In the genomic region with DNA sequence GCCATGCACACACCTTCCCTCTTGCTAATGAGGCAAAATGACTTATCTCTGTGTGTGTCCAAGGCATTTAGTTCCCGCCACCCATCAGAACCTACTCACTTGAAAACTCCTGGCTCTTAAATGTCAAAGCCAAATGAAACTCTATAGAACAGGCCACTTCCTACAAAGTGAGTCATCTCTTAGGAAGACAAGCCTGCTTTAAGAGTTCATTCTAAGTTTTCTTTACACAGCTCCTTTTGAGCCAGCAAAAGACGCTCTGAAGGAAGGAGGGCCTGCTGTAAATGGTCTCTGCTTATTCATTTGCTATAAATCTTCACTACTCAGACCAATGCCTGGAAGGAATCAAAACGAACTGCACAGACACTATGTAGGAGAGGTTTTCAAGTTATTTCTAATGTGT, we compare ENCODE assay signal across 28 mouse cellular contexts.
DNase-seq lines count a peak whose midpoint lies in the region; ATAC-seq and TF ChIP-seq lines count a peak whose summit lies in the region.
"Had no signal": no experiment of that assay in that cellular context is flagged by ENCODE, and none has a peak within 500 bp of the region (broad histone marks: within the 10 kb centered on the region; RNA-seq: fewer than 3 reads in every experiment).

No protein-coding gene starts in this region.

- no peak overlapping the region for H3K9ac ChIP-seq in stomach, embryonic 14.5 days (replicated peaks; ENCODE audit: low read depth, low read length)
- H3K9ac ChIP-seq: forebrain, embryonic 12.5 days; forebrain, postnatal 0 days; hindbrain, embryonic 15.5 days; limb, embryonic 13.5 days had no signal

- H3K4me2 ChIP-seq in stomach, embryonic 14.5 days (replicated peaks; ENCODE audit: low read depth, low read length), result no peak overlapping the region
- H3K4me2 ChIP-seq: forebrain, embryonic 12.5 days; heart, embryonic 11.5 days; hindbrain, embryonic 15.5 days; limb, embryonic 13.5 days; liver, embryonic 11.5 days had no signal

- H3K4me3 ChIP-seq in layer of hippocampus, adult 2 months, result no peak overlapping the region
- H3K4me3 ChIP-seq in stomach, embryonic 14.5 days (ENCODE audit: low read depth, low read length), result no peak overlapping the region
- H3K4me3 ChIP-seq: forebrain, embryonic 12.5 days; hindbrain, embryonic 10.5 days; hindbrain, embryonic 15.5 days; limb, embryonic 13.5 days had no signal

- DNase-seq in frontal cortex, adult 2 months (ENCODE audit: extremely low spot score in 1 of 2, low spot score in 1 of 2), result no peak
- no peak for DNase-seq in layer of hippocampus, adult 2 months (ENCODE audit: low spot score in 2 of 2)
- no peak for DNase-seq in layer of hippocampus, adult 18-20 months (ENCODE audit: low spot score in 2 of 2)
- DNase-seq in brain, adult 2 months (ENCODE audit: low read depth, low spot score), result peak; percentile 66
- no peak for DNase-seq in urinary bladder, postnatal 10 days (ENCODE audit: low spot score)
- no peak for DNase-seq in right cerebral cortex, adult 18-20 months
- DNase-seq: adrenal gland, postnatal 14 days; cerebellum, adult 18-20 months; cerebellum, postnatal 10 days; forebrain, postnatal 0 days; gastrocnemius, postnatal 25 days; heart, adult 18-20 months; kidney, postnatal 4 days; layer of hippocampus, adult 9-11 months; lung, postnatal 10 days; midbrain, embryonic 14.5 days; thymus, postnatal 14 days had no signal

- H3K27ac ChIP-seq in layer of hippocampus, adult 2 months, result peak overlapping the region; percentile 83
- H3K27ac ChIP-seq in stomach, embryonic 14.5 days (ENCODE audit: low read length), result peak overlapping the region; percentile 23; the same call in 1 of the 2 replicates
- H3K27ac ChIP-seq: forebrain, embryonic 12.5 days; hindbrain, embryonic 10.5 days; hindbrain, embryonic 15.5 days; limb, embryonic 13.5 days had no signal

- H3K27me3 ChIP-seq in stomach, embryonic 14.5 days (ENCODE audit: control insufficient read depth, insufficient read depth, low read length), result no peaks in the 10 kb centered on the region
- H3K27me3 ChIP-seq: forebrain, embryonic 12.5 days; hindbrain, embryonic 15.5 days; limb, embryonic 13.5 days; Patski had no signal

- no peaks in the 10 kb centered on the region for H3K9me3 ChIP-seq in stomach, embryonic 14.5 days (ENCODE audit: control insufficient read depth, low read depth, low read length)
- H3K9me3 ChIP-seq: forebrain, embryonic 12.5 days; G1E; hindbrain, embryonic 10.5 days; hindbrain, embryonic 15.5 days; limb, embryonic 13.5 days had no signal

- peak; percentile 29; the same call in 1 of the 2 replicates for ATAC-seq in frontal cortex, adult (ENCODE audit: low TSS enrichment)
- peak; percentile 50; the same call in 1 of the 2 replicates for ATAC-seq in stomach, embryonic 14.5 days (ENCODE audit: insufficient number of reproducible peaks, insufficient read depth, low FRiP score, low read depth)
- ATAC-seq: forebrain, postnatal 0 days; inflammation-experienced regulatory T-cells, adult 6 months; Patski had no signal

- 37% methylated on average over 3 of the region's 3 CpGs for WGBS in stomach, embryonic 14.5 days

- peaks cover 12% of the 10 kb centered on the region; the same call in 1 of the 2 replicates for H3K36me3 ChIP-seq in stomach, embryonic 14.5 days (ENCODE audit: control insufficient read depth, insufficient read depth, low read length)

- H3K4me1 ChIP-seq in stomach, embryonic 14.5 days (ENCODE audit: control insufficient read depth, insufficient read depth, low read length), result peaks cover 24% of the 10 kb centered on the region; the same call in 1 of the 2 replicates

- no peak for TF ChIP-seq CTCF in layer of hippocampus, adult 2 months (conservative IDR thresholded peaks at IDR 0.05)
